Mouse (Mus musculus) liver, postnatal 0 days (tissue): ENCODE measurements around the gene Atp2a2.

ENCODE experiments used
- CTCF ChIP-seq: sonication (generic); IDR thresholded peaks from 2 replicates; pipeline ENCODE4 v1.5.1; 2016; ENCODE audit warnings: antibody characterized with exemption, low read depth
- EP300 ChIP-seq: IDR thresholded peaks from 2 replicates; pipeline ENCODE4 v1.6.1; 2016; ENCODE audit warnings: antibody characterized with exemption, low read depth, mild to moderate bottlenecking

DNA sequence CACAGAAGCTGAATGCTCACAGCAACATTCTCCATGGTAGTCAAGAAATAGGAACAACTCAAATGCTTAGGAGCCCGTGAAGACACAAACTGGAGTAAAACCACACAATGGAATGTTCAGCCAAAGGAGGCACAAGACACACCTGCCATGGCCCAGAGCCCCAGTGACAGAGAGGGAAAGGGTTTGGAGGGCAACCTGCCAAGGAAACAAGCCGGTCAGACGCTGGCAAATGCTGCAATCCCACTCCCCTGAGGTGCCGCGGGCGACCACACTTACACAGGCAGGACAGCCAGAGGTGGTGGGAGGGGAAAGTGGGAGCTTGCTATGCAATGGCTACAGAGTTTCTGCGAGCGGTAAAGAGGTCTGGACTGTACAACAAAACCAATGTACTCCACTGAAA is 31.9 kb upstream of the Atp2a2 start:
- TF ChIP-seq CTCF (no peak), EP300 (no peak)
